Mouse (Mus musculus): ENCODE data around the gene Cyb5d1. TPM values are rescaled to one million over a fixed set of nuclear protein-coding genes. Genes with fewer than 3 reads are reported as not detected.
A peak's percentile ranks its signal among the peaks of the same experiment; 100 is the strongest.

Gene Cyb5d1
- polyA plus RNA-seq, 1 experiment from 2014 or later = 43.7 TPM

DNA sequence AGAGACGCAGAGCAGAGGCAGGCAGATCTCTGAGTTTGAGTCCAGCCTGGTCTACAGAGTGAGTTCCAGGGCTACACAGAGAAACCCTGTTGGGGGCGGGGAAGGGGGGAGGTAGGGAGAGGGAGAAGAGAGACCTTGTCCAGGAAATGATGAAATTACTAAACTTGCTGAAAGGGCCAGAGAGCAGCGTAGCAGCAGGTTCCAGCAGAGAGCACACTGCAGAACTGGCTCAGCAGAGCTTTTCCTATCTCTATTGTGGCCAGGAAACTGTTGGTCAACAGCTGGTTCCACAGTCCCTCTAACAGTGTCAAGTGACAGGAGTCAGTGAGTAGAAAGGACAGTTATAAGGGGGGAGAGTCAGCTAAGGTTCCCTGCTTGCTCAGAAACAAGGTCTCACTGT lies 15.8 kb downstream of the Cyb5d1 start:
- Histone ChIP-seq H3K4me1 (replicated peaks; ENCODE audit: control insufficient read depth, insufficient read depth, low read length) (no peaks in the 10 kb centered on the region), H3K36me3 (ENCODE audit: control insufficient read depth, insufficient read depth, low read length) (no peaks in the 10 kb centered on the region), H3K9me3 (ENCODE audit: control insufficient read depth, low read length) (no peaks in the 10 kb centered on the region), H3K27ac (ENCODE audit: low read depth, low read length) (no peak overlapping the region), H3K4me3 (ENCODE audit: low read depth, low read length) (no peak overlapping the region), H3K9ac (ENCODE audit: low read length) (no peak overlapping the region), H3K4me2 (ENCODE audit: low read depth, low read length, severe bottlenecking) (no peak overlapping the region), H3K27me3 (ENCODE audit: control insufficient read depth, insufficient read depth, low read length) (no peaks in the 10 kb centered on the region)
- DNase-seq (ENCODE audit: low spot score) (no peak), ATAC-seq (replicated peaks; ENCODE audit: low FRiP score) (no peak)
- 80% methylated on average over 3 of the region's 3 CpGs for WGBS

DNA sequence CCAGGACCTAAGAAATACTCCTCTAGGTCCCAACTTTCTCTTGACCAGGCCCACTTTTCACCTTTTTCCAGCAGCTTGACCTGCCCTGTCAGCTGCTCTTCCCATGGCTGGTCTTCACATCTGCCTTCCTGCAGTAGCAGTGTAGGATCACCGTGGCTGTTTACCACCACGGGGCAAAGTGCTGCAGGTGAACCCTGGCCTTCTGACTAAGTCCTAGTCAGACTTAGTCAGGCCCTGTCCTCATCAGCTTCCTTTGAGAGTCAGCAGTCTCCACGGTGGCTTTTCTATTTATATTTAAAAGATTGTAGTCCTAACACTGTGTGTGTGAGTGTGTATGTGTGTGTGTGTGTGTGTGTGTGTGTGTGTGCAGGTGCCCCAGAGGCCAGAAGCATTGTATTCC lies 17.7 kb downstream of the Cyb5d1 start:
- 80% methylated on average over 3 of the region's 3 CpGs for WGBS
- no peak for DNase-seq (ENCODE audit: low spot score)

DNA sequence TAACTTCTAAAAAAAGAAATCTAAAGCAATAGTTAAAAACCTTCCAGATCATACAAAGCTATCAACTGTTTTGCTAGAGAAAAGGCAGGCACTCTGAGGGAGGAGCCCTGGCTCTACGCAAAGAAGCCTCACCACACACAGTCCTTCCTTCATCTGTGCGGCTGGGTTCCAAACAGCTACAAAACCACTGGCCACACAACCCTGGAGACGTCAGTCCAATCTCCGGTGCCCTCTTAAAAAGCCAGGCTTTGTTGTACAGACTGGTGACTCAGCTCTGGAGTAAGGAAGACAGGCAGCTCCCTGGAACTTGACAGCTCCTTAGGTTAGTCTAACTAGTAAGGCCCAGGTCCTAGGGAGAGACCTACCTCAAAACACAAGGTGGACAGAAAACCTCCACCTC lies 19.8 kb downstream of the Cyb5d1 start:
- ATAC-seq (replicated peaks; ENCODE audit: low FRiP score) (no peak), DNase-seq (ENCODE audit: low spot score) (no peak)
- no peaks in the 10 kb centered on the region for H3K9me3 ChIP-seq (ENCODE audit: control insufficient read depth, low read length)
- no peak overlapping the region for H3K27ac ChIP-seq (ENCODE audit: low read depth, low read length)
- WGBS = 82% methylated on average over 4 of the region's 4 CpGs
- no peaks in the 10 kb centered on the region for H3K27me3 ChIP-seq (ENCODE audit: control insufficient read depth, insufficient read depth, low read length)
- H3K4me1 ChIP-seq (replicated peaks; ENCODE audit: control insufficient read depth, insufficient read depth, low read length) = peaks cover 16% of the 10 kb centered on the region
- H3K4me2 ChIP-seq (ENCODE audit: low read depth, low read length, severe bottlenecking) = no peak overlapping the region
- no peak overlapping the region for H3K9ac ChIP-seq (ENCODE audit: low read length)
- H3K36me3 ChIP-seq (ENCODE audit: control insufficient read depth, insufficient read depth, low read length) = no peaks in the 10 kb centered on the region; the same call in 1 of the 2 replicates
- H3K4me3 ChIP-seq (ENCODE audit: low read depth, low read length) = no peak overlapping the region

More for the DNA sequence above, 17.7 kb downstream of the Cyb5d1 start:
- Histone ChIP-seq H3K9ac (ENCODE audit: low read length) (no peak overlapping the region), H3K27me3 (ENCODE audit: control insufficient read depth, insufficient read depth, low read length) (no peaks in the 10 kb centered on the region), H3K27ac (ENCODE audit: low read depth, low read length) (no peak overlapping the region), H3K9me3 (ENCODE audit: control insufficient read depth, low read length) (no peaks in the 10 kb centered on the region), H3K4me2 (ENCODE audit: low read depth, low read length, severe bottlenecking) (no peak overlapping the region; the same call in 1 of the 2 replicates), H3K36me3 (ENCODE audit: control insufficient read depth, insufficient read depth, low read length) (no peaks in the 10 kb centered on the region; the same call in 1 of the 2 replicates), H3K4me1 (replicated peaks; ENCODE audit: control insufficient read depth, insufficient read depth, low read length) (no peaks in the 10 kb centered on the region), H3K4me3 (ENCODE audit: low read depth, low read length) (no peak overlapping the region)
- ATAC-seq (replicated peaks; ENCODE audit: low FRiP score) = no peak

DNA sequence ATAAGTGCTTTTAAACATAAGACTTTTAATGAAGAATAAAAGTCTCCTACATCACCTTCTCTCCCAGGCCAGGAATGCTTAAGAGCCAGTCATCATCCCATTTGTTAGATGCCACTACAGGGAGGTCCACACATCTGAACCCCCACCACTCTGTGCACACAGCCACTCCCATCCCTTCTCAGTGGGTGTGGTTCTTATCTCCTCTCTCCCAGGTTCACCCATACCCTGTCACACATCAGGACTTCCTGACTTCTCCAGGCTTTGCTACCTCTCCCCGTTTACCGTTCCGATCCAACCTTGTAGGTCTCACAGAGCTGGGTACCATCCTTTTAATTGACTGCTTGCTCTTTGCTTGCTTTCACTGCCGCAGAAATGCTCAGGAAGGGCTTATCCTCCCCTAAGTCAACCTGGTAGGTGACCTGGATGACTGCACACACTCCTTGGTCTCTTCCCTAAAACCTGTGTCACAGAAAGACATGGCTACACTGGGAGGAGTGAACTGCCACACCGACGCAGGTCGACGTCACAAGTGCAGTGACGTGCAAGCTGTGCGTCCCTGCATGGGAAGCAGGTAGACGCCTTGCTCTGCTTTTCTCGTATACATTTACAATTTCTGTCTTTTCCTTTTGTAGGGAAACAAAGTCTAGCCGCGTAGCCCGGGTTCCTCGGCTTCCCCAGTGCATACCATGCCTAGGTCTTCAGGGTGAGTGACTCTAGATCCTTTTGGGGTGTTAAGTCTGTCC lies 22.0 kb downstream of the Cyb5d1 start:
- no peak overlapping the region for H3K27ac ChIP-seq (ENCODE audit: low read depth, low read length)
- ATAC-seq (replicated peaks; ENCODE audit: low FRiP score) (no peak), DNase-seq (ENCODE audit: low spot score) (no peak)
- no peak overlapping the region for H3K9ac ChIP-seq (ENCODE audit: low read length)
- H3K4me3 ChIP-seq (ENCODE audit: low read depth, low read length) = no peak overlapping the region
- H3K4me2 ChIP-seq (ENCODE audit: low read depth, low read length, severe bottlenecking) = 0 out of 2 replicates have a peak overlapping the region, but pooled peaks have one; percentile 15
- H3K36me3 ChIP-seq (ENCODE audit: control insufficient read depth, insufficient read depth, low read length) = no peaks in the 10 kb centered on the region; the same call in 1 of the 2 replicates
- peaks cover 16% of the 10 kb centered on the region for H3K4me1 ChIP-seq (replicated peaks; ENCODE audit: control insufficient read depth, insufficient read depth, low read length)
- 94% methylated on average over 16 of the region's 16 CpGs for WGBS
- no peaks in the 10 kb centered on the region for H3K9me3 ChIP-seq (ENCODE audit: control insufficient read depth, low read length)
- no peaks in the 10 kb centered on the region for H3K27me3 ChIP-seq (ENCODE audit: control insufficient read depth, insufficient read depth, low read length)

DNA sequence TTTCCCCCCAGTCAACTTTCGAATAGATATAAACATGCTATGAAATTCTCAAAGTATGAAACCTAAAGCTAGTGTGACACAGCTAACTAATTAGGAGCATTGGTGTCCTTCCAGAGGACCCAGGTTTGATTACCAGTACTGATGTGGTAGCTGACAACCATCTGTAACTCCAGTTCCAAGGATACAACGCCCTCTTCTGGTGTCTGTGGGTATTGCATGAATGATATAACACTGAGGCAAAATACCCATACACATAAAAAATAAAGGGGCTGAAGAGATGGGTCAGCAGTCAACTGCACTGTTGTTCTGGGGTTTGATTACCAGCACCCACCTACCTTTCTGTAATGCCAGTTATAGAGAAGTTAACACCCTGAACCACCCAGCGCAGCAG lies 22.7 kb downstream of the Cyb5d1 start:
- WGBS = 63% methylated on average over 3 of the region's 3 CpGs
- H3K9ac ChIP-seq (ENCODE audit: low read length) = no peak overlapping the region
- H3K4me2 ChIP-seq (ENCODE audit: low read depth, low read length, severe bottlenecking) = 0 out of 2 replicates have a peak overlapping the region, but pooled peaks have one; percentile 1
- no peak for DNase-seq (ENCODE audit: low spot score)
- H3K36me3 ChIP-seq (ENCODE audit: control insufficient read depth, insufficient read depth, low read length) = no peaks in the 10 kb centered on the region; the same call in 1 of the 2 replicates
- peaks cover 18% of the 10 kb centered on the region for H3K4me1 ChIP-seq (replicated peaks; ENCODE audit: control insufficient read depth, insufficient read depth, low read length)
- no peak overlapping the region for H3K4me3 ChIP-seq (ENCODE audit: low read depth, low read length)
- no peaks in the 10 kb centered on the region for H3K27me3 ChIP-seq (ENCODE audit: control insufficient read depth, insufficient read depth, low read length)
- ATAC-seq (replicated peaks; ENCODE audit: low FRiP score) = no peak
- no peaks in the 10 kb centered on the region for H3K9me3 ChIP-seq (ENCODE audit: control insufficient read depth, low read length)
- no peak overlapping the region for H3K27ac ChIP-seq (ENCODE audit: low read depth, low read length)

DNA sequence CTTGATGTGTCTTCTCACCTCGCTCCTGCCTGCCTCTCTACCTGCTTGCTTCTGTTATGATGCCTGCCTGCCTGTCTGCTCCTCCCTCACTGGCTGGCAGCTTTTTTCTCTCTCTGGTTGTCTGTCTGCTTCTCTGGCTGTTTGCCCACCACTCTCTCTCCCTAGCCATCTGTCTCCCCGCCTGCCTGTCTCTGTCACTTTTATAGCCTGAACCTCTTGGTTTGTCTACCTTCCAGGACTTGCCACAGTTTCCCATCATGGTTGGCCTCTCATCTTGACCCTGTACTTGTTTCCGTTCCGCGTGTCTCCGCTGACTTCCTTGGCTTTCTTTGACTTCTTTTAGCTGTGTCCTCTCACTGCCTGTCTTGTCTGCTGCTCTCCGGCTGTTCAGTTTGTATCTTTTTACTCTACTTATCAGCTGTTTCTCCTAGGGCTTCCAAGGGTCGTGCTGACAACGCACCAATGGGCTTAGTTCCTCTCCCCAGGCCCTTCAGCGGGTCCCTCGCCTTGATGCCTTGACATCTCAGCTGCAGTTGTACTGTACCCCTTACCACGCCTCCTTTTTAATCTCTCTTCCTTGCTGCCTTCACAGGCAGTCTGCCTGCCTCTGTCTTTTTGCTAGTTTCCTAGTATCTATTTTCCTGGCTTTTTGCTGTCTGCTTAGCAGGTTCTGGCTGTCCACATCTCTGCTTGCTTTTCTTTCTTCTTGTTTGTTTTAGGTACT lies 23.2 kb downstream of the Cyb5d1 start:
- H3K36me3 ChIP-seq (ENCODE audit: control insufficient read depth, insufficient read depth, low read length) = no peaks in the 10 kb centered on the region; the same call in 1 of the 2 replicates
- H3K9me3 ChIP-seq (ENCODE audit: control insufficient read depth, low read length) = no peaks in the 10 kb centered on the region
- ATAC-seq (replicated peaks; ENCODE audit: low FRiP score) (no peak), DNase-seq (ENCODE audit: low spot score) (no peak)
- peak overlapping the region; percentile 70 for H3K27ac ChIP-seq (ENCODE audit: low read depth, low read length)
- no peak overlapping the region for H3K4me3 ChIP-seq (ENCODE audit: low read depth, low read length)
- peaks cover 22% of the 10 kb centered on the region for H3K4me1 ChIP-seq (replicated peaks; ENCODE audit: control insufficient read depth, insufficient read depth, low read length)
- H3K27me3 ChIP-seq (ENCODE audit: control insufficient read depth, insufficient read depth, low read length) = no peaks in the 10 kb centered on the region
- 0 out of 2 replicates have a peak overlapping the region, but pooled peaks have one; percentile 1 for H3K4me2 ChIP-seq (ENCODE audit: low read depth, low read length, severe bottlenecking)
- H3K9ac ChIP-seq (ENCODE audit: low read length) = no peak overlapping the region
- WGBS = 68% methylated on average over 12 of the region's 12 CpGs

DNA sequence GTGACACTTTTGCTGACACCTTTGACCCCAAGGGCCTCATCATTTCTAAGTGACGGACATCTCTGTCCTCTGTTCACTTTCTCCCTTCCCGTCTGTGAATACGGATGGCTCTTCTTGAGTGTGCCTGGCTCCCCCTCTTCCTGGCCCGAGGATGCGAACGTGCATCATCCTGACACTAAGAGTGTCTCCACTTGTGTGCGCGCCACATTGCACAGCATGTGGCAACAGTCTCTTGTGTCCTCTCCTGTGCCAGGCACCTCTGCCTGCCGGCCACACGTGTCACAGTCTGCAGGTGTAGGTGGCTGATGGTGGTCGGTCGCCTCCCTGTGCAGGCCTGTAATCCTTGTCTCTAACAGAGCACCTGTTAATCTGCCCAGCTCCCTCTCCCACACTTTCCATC lies 23.8 kb downstream of the Cyb5d1 start:
- ATAC-seq (replicated peaks; ENCODE audit: low FRiP score) = no peak
- WGBS = 41% methylated on average over 12 of the region's 12 CpGs
- H3K4me1 ChIP-seq (replicated peaks; ENCODE audit: control insufficient read depth, insufficient read depth, low read length) = peaks cover 22% of the 10 kb centered on the region
- no peaks in the 10 kb centered on the region for H3K9me3 ChIP-seq (ENCODE audit: control insufficient read depth, low read length)
- H3K27ac ChIP-seq (ENCODE audit: low read depth, low read length) = peak overlapping the region; percentile 70
- H3K4me2 ChIP-seq (ENCODE audit: low read depth, low read length, severe bottlenecking) = peak overlapping the region; percentile 13; the same call in 1 of the 2 replicates
- no peak overlapping the region for H3K4me3 ChIP-seq (ENCODE audit: low read depth, low read length)
- no peaks in the 10 kb centered on the region for H3K27me3 ChIP-seq (ENCODE audit: control insufficient read depth, insufficient read depth, low read length)
- no peaks in the 10 kb centered on the region; the same call in 1 of the 2 replicates for H3K36me3 ChIP-seq (ENCODE audit: control insufficient read depth, insufficient read depth, low read length)
- DNase-seq (ENCODE audit: low spot score) = no peak
- H3K9ac ChIP-seq (ENCODE audit: low read length) = peak overlapping the region; percentile 42; the same call in 1 of the 2 replicates

DNA sequence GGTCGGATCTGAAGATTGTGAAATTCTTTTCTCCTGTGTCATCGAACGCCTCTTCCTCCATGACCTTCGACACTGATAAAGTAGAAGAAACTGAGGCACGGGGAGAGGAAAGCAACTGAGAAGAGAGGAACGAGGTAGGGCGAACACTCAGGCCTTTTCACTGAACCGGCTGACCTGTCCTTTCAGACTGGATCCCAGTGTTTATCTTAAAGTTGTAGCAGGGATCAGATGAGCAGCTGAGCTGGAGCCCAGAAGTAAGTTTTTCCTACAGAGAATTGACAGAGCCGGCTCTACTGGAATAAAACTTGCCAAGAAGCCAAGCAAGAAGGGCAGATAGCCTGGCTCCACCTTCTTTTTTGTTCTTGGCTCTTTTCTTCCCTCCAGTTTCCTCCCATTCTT lies 24.6 kb downstream of the Cyb5d1 start:
- H3K27me3 ChIP-seq (ENCODE audit: control insufficient read depth, insufficient read depth, low read length) = no peaks in the 10 kb centered on the region
- H3K9me3 ChIP-seq (ENCODE audit: control insufficient read depth, low read length) = no peaks in the 10 kb centered on the region
- ATAC-seq (replicated peaks; ENCODE audit: low FRiP score) = no peak
- peak overlapping the region; percentile 42 for H3K9ac ChIP-seq (ENCODE audit: low read length)
- no peak overlapping the region; the same call in 1 of the 2 replicates for H3K4me3 ChIP-seq (ENCODE audit: low read depth, low read length)
- H3K4me2 ChIP-seq (ENCODE audit: low read depth, low read length, severe bottlenecking) = peak overlapping the region; percentile 13; the same call in 1 of the 2 replicates
- H3K4me1 ChIP-seq (replicated peaks; ENCODE audit: control insufficient read depth, insufficient read depth, low read length) = peaks cover 27% of the 10 kb centered on the region
- H3K36me3 ChIP-seq (ENCODE audit: control insufficient read depth, insufficient read depth, low read length) = no peaks in the 10 kb centered on the region; the same call in 1 of the 2 replicates
- WGBS = 12% methylated on average over 9 of the region's 9 CpGs
- H3K27ac ChIP-seq (ENCODE audit: low read depth, low read length) = peak overlapping the region; percentile 70
- no peak for DNase-seq (ENCODE audit: low spot score)
